Mouse (Mus musculus) right cerebral cortex, postnatal 14 days (tissue): ENCODE results near the gene Usp33.

Experiments used
- DNase-seq: peaks from one replicate; pipeline ENCODE4 v3.0.0; 2022

Usp33 gene

GRCm38 (mm10) chr3:152342961-152343517 is 3.2 kb upstream of the Usp33 start:
- DNase-seq, result no peak

- DNase-seq, result peak; percentile 37
These were observed 409 bp downstream of the Usp33 start for GRCm38 (mm10) chr3:152346633-152347141.

- no peak for DNase-seq
These were observed 949 bp downstream of the Usp33 start for GRCm38 (mm10) chr3:152347227-152347626.

GRCm38 (mm10) chr3:152348011-152348830 is 1.9 kb downstream of the Usp33 start:
- DNase-seq, result no peak

GRCm38 (mm10) chr3:152350431-152350830 is 4.2 kb downstream of the Usp33 start:
- no peak for DNase-seq

- DNase-seq, result no peak
These were observed 4.7 kb downstream of the Usp33 start for GRCm38 (mm10) chr3:152350966-152351365.

- DNase-seq, result no peak
These were observed 6.0 kb downstream of the Usp33 start for GRCm38 (mm10) chr3:152352289-152352688.

GRCm38 (mm10) chr3:152353434-152354177 is 7.3 kb downstream of the Usp33 start:
- DNase-seq, result no peak

GRCm38 (mm10) chr3:152355361-152355760 is 9.1 kb downstream of the Usp33 start:
- no peak for DNase-seq

- DNase-seq, result no peak
These were observed 10.5 kb downstream of the Usp33 start for GRCm38 (mm10) chr3:152356751-152357150.

GRCm38 (mm10) chr3:152359151-152359550 is 12.9 kb downstream of the Usp33 start:
- no peak for DNase-seq

- no peak for DNase-seq
These were observed 17.9 kb downstream of the Usp33 start for GRCm38 (mm10) chr3:152364181-152364580.

GRCm38 (mm10) chr3:152376063-152376462 is 29.8 kb downstream of the Usp33 start:
- DNase-seq, result no peak

GRCm38 (mm10) chr3:152384106-152384505 is 37.8 kb downstream of the Usp33 start:
- DNase-seq, result no peak

GRCm38 (mm10) chr3:152395350-152396277 is 49.3 kb downstream of the Usp33 start, which contains the start of gene Zzz3:
Gene Zzz3, plus strand, starts transcription at chr3:152395473.
- DNase-seq, result peak; percentile 88

GRCm38 (mm10) chr3:152396278-152396987 is 50.2 kb downstream of the Usp33 start:
- peak; percentile 99 for DNase-seq

GRCm38 (mm10) chr3:152396988-152397314 is 50.7 kb downstream of the Usp33 start:
- no peak for DNase-seq

GRCm38 (mm10) chr3:152397335-152397940 is 51.2 kb downstream of the Usp33 start:
- DNase-seq, result no peak

- no peak for DNase-seq
These were observed 54.2 kb downstream of the Usp33 start for GRCm38 (mm10) chr3:152400441-152400840.

- DNase-seq, result no peak
These were observed 54.6 kb downstream of the Usp33 start for GRCm38 (mm10) chr3:152400875-152401274.

GRCm38 (mm10) chr3:152401964-152402670 is 55.8 kb downstream of the Usp33 start:
- DNase-seq, result no peak
